Mouse (Mus musculus) layer of hippocampus, postnatal 25 days (tissue): Measurements from ENCODE around the gene Cpt1a. TPM values are rescaled to one million over a fixed set of nuclear protein-coding genes. Genes with fewer than 3 reads are reported as not detected.

Source experiments
- DNase-seq, 2 experiments: peaks; one replicate each; pipeline ENCODE4 v3.0.0; 2022; ENCODE audit warnings: mixed read lengths in 2 of 2, low spot score in 1 of 2; ENCODE audit errors: extremely low spot score in 1 of 2
- microRNA-seq, 2 experiments: library from miRNA; unstranded; fragments of <30 nt; microRNA quantifications; one replicate each; pipeline ENCODE4 v1.2.0; 2021
- total RNA-seq, 2 experiments: library from RNA; stranded (reverse); gene quantifications; 2 replicates each; pipeline ENCODE4 v1.2.3; 2021

The Cpt1a gene
- total RNA-seq, 2 experiments from 2014 or later: 25.6 to 27.0 TPM

- no peak for DNase-seq
These were observed 100.4 kb downstream of the Cpt1a start for GRCm38 (mm10) chr19:3422488-3422887.

GRCm38 (mm10) chr19:3422981-3423380 is 100.8 kb downstream of the Cpt1a start:
- DNase-seq: no peak

DNA sequence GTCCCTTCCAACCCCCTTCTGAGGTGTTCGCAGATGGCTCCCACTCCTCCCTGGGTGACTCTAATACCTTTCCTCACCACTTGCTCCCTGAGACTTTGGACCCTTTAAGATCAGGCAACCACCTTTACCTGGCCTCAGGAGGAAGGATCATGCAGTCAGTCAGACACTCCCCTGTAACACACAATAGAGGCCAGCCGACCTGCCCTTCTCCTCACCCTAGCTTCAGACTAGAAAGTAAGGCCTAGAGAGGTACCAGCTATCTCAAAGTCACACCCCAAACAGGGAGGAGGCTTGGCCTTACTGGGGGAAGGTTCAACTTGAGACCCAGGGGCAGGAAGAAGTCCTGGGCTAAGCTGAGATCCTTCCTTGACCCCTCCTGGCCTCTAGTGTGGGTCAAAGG is 102.1 kb downstream of the Cpt1a start:
- no peak for DNase-seq

- no peak for DNase-seq
These were observed 106.1 kb downstream of the Cpt1a start for GRCm38 (mm10) chr19:3428057-3428830.

GRCm38 (mm10) chr19:3429156-3429816 is 107.2 kb downstream of the Cpt1a start:
- DNase-seq: no peak

GRCm38 (mm10) chr19:3431066-3431465 is 108.9 kb downstream of the Cpt1a start:
- DNase-seq: no peak

GRCm38 (mm10) chr19:3431969-3432368 is 109.8 kb downstream of the Cpt1a start:
- DNase-seq: no peak

DNA sequence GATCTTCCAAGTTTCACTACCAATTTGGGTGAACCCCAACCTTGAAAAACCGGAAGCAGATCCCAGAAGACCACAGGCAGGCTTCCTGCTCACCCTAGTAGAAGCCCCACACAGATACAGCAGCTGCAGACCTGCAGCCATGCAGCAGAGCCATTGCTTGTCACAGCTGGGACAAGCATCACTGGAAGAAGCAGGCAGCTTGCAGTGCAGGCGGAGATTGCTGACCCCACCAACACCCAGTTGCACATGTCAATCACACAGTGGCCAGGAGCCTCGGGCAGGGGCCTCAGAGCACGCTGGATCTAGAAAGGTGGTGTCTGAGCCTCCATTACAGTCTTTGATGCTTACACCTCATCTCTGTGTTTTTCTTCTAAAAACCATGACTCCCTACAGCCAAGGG is 112.0 kb downstream of the Cpt1a start:
- DNase-seq: no peak

GRCm38 (mm10) chr19:3434641-3435040 is 112.5 kb downstream of the Cpt1a start:
- no peak for DNase-seq

Small RNAs within 50 kb of the gene (microRNA-seq; reads per million reads assigned to microRNA genes)
- gene Mir6984: 0.20 to 0.37 reads per million in 2 experiments

Other genes with a start within 250 kb of the Cpt1a start
- gene Mrpl21, start 39.4 kb upstream of the Cpt1a start, total RNA-seq: 10 to 100 TPM; 52.4 to 56.2 TPM
- gene Ighmbp2, start 39.3 kb upstream of the Cpt1a start, total RNA-seq: 10 to 100 TPM in 1 of 2 experiments, 1 to 10 TPM in 1; 9.8 to 11.4 TPM
- under 1 TPM; 0.25 to 0.59 TPM for gene Tesmin, start 66.5 kb downstream of the Cpt1a start, total RNA-seq
- gene Gal, start 92.2 kb downstream of the Cpt1a start, total RNA-seq: 1 to 10 TPM; 2.6 to 2.7 TPM